ENCODE assay signal across 8 mouse cellular contexts in genomic region chr12:32207948-32208891, GRCm38 (mm10). TPM values are rescaled to one million over a fixed set of nuclear protein-coding genes. Genes with fewer than 3 reads are reported as not detected.
DNase-seq lines count a peak whose midpoint lies in the region; ATAC-seq and TF ChIP-seq lines count a peak whose summit lies in the region.

Pik3cg (minus strand) TSS chr12:32208659.

- H3K4me3 ChIP-seq in forebrain, postnatal 0 days (ENCODE audit: low read depth, low read length) = no peak within 1 kb of the TSS
- no peak within 1 kb of the TSS for H3K4me3 ChIP-seq in forebrain, embryonic 10.5 days
- peak within 1 kb of the TSS; percentile 41 for H3K4me3 ChIP-seq in heart, embryonic 15.5 days
- peak within 1 kb of the TSS; percentile 56 to 86 for H3K4me3 ChIP-seq in liver, embryonic 14.5 days (ENCODE audit: insufficient read depth in 1 of 2, low read depth in 2 of 2, low read length in 2 of 2)

- no peak for TF ChIP-seq CTCF in forebrain, postnatal 0 days (IDR thresholded peaks at IDR 0.05; ENCODE audit: low read depth)
- TF ChIP-seq CTCF in liver, embryonic 14.5 days (IDR thresholded peaks at IDR 0.05; ENCODE audit: low read depth) = no peak

- no peaks in the 10 kb centered on the region for H3K27me3 ChIP-seq in forebrain, postnatal 0 days (ENCODE audit: insufficient read depth, low read length)
- no peaks in the 10 kb centered on the region for H3K27me3 ChIP-seq in forebrain, embryonic 10.5 days (ENCODE audit: poor library complexity, severe bottlenecking)
- no peaks in the 10 kb centered on the region for H3K27me3 ChIP-seq in heart, embryonic 15.5 days
- H3K27me3 ChIP-seq in liver, embryonic 14.5 days (ENCODE audit: control insufficient read depth, insufficient read depth, low read length) = no peaks in the 10 kb centered on the region

- H3K27ac ChIP-seq in forebrain, postnatal 0 days (ENCODE audit: low read depth, low read length) = peak within 1 kb of the TSS; percentile 21; the same call in 1 of the 2 replicates
- H3K27ac ChIP-seq in forebrain, embryonic 10.5 days = no peak within 1 kb of the TSS
- H3K27ac ChIP-seq in heart, embryonic 15.5 days = peak within 1 kb of the TSS; percentile 39; the same call in 1 of the 2 replicates
- peak within 1 kb of the TSS; percentile 32 for H3K27ac ChIP-seq in liver, embryonic 14.5 days

- no peaks in the 10 kb centered on the region for H3K36me3 ChIP-seq in forebrain, postnatal 0 days (ENCODE audit: insufficient read depth)
- no peaks in the 10 kb centered on the region for H3K36me3 ChIP-seq in forebrain, embryonic 10.5 days (replicated peaks)
- H3K36me3 ChIP-seq in heart, embryonic 15.5 days = no peaks in the 10 kb centered on the region
- H3K36me3 ChIP-seq in liver, embryonic 14.5 days (replicated peaks; ENCODE audit: control insufficient read depth, insufficient read depth, low read depth) = no peaks in the 10 kb centered on the region

- WGBS in forebrain, postnatal 0 days = 54% methylated on average over 22 of the region's 22 CpGs
- 75% methylated on average over 22 of the region's 22 CpGs for WGBS in forebrain, embryonic 10.5 days
- WGBS in heart, embryonic 15.5 days = 51% methylated on average over 22 of the region's 22 CpGs
- WGBS in liver, embryonic 14.5 days (ENCODE audit: insufficient replicate concordance) = 3% methylated on average over 22 of the region's 22 CpGs

- no peak for TF ChIP-seq EP300 in liver, embryonic 14.5 days (IDR thresholded peaks at IDR 0.05; ENCODE audit: low read depth)

- no peak within 1 kb of the TSS for H3K9ac ChIP-seq in forebrain, postnatal 0 days
- H3K9ac ChIP-seq in heart, embryonic 15.5 days = no peak within 1 kb of the TSS
- peak within 1 kb of the TSS; percentile 19 for H3K9ac ChIP-seq in liver, embryonic 14.5 days (replicated peaks)

- ATAC-seq in forebrain, postnatal 0 days = 0 out of 2 replicates have a peak, but pooled peaks have one; percentile 12
- ATAC-seq in heart, embryonic 15.5 days (replicated peaks; ENCODE audit: insufficient number of reproducible peaks, insufficient read depth, low FRiP score, low read depth) = no peak
- peak; percentile 66 for ATAC-seq in liver, embryonic 14.5 days (ENCODE audit: insufficient read depth)

- peaks cover 16% of the 10 kb centered on the region; the same call in 1 of the 2 replicates for H3K4me1 ChIP-seq in forebrain, postnatal 0 days (ENCODE audit: insufficient read depth)
- peaks cover 23% of the 10 kb centered on the region for H3K4me1 ChIP-seq in forebrain, embryonic 10.5 days
- H3K4me1 ChIP-seq in heart, embryonic 15.5 days (replicated peaks) = no peaks in the 10 kb centered on the region
- H3K4me1 ChIP-seq in liver, embryonic 14.5 days (replicated peaks; ENCODE audit: control insufficient read depth in 2 of 2, insufficient read depth in 2 of 2, low read length in 1 of 2) = peaks cover 0 to 18% of the 10 kb centered on the region in 2 experiments; a peak in 2 of 4 replicates

- no peak for DNase-seq in forebrain, postnatal 0 days
- DNase-seq in forebrain, embryonic 10.5 days (ENCODE audit: extremely low spot score, low spot score) = no peak
- peak; percentile 83 for DNase-seq in MEL-GATA-1-ER (ENCODE audit: extremely low read depth, low read depth)
- peak; percentile 22 to 41 (median 23) for DNase-seq in liver, embryonic 14.5 days (ENCODE audit: low read depth in 3 of 3, low spot score in 3 of 3)
- DNase-seq in spleen, postnatal 10 days (ENCODE audit: low spot score in 2 of 2) = peak; percentile 63 to 71
- no peak for DNase-seq in right cerebral cortex, postnatal 25 days
- no peak for DNase-seq in adrenal gland, adult 8-10 months

- H3K4me2 ChIP-seq in forebrain, postnatal 0 days (ENCODE audit: low read depth) = no peak within 1 kb of the TSS
- H3K4me2 ChIP-seq in heart, embryonic 15.5 days = peak within 1 kb of the TSS; percentile 48
- peak within 1 kb of the TSS; percentile 61 for H3K4me2 ChIP-seq in liver, embryonic 14.5 days (ENCODE audit: low read depth)

- no peaks in the 10 kb centered on the region for H3K9me3 ChIP-seq in forebrain, postnatal 0 days (ENCODE audit: low read length)
- no peaks in the 10 kb centered on the region for H3K9me3 ChIP-seq in forebrain, embryonic 10.5 days
- H3K9me3 ChIP-seq in heart, embryonic 15.5 days (replicated peaks) = no peaks in the 10 kb centered on the region
- no peaks in the 10 kb centered on the region for H3K9me3 ChIP-seq in liver, embryonic 14.5 days (ENCODE audit: control insufficient read depth, low read length)

RNA-seq across cellular contexts. Expression of gene Pik3cg, which starts in this region (rescaled TPM):
- 1.0 and 1.2 TPM in 2 replicates for total RNA-seq in forebrain, postnatal 0 days (2014; rRNA removed)
- polyA plus RNA-seq in forebrain, postnatal 0 days (2015; fragmentation: Nextera tagmentation; extraction: Ambion mirVana) = 0.91 and 1.2 TPM in 2 replicates
- 0.62 and 0.69 TPM in 2 replicates for polyA plus RNA-seq in forebrain, embryonic 10.5 days (2016; fragmentation: Nextera tagmentation; extraction: Ambion mirVana)
- polyA plus RNA-seq in heart, embryonic 15.5 days (2015; fragmentation: Nextera tagmentation; extraction: Ambion mirVana) = 1.3 and 2.5 TPM in 2 replicates
- polyA plus RNA-seq in liver, embryonic 14.5 days (2012; rRNA removed) = 1.9 and 2.4 TPM in 2 replicates
- 3.5 and 5.1 TPM in 2 replicates for polyA plus RNA-seq in liver, embryonic 14.5 days (2014; fragmentation: Nextera tagmentation; extraction: Ambion mirVana)
- total RNA-seq in adrenal gland, adult 8-10 months (2022) = 1 to 10 TPM; 1.9 to 3.9 (median 3.0) TPM

Comparison
In these comparisons a context has a peak if more than half of its experiments do, and no peak if none do; other contexts are left out.
1. DNase-seq: peak in MEL-GATA-1-ER (single experiment), liver, embryonic 14.5 days (3 of 3) and spleen, postnatal 10 days (2 of 2); none in forebrain, postnatal 0 days (single experiment), forebrain, embryonic 10.5 days (single experiment), right cerebral cortex, postnatal 25 days (single experiment) and adrenal gland, adult 8-10 months (single experiment).
2. H3K4me3 ChIP-seq: peak in heart, embryonic 15.5 days (single experiment) and liver, embryonic 14.5 days (2 of 2); none in forebrain, postnatal 0 days (single experiment) and forebrain, embryonic 10.5 days (single experiment).